Mouse (Mus musculus): ENCODE data around the gene Cep295nl. TPM values are rescaled to one million over a fixed set of nuclear protein-coding genes. Genes with fewer than 3 reads are reported as not detected.

The Cep295nl gene
- polyA plus RNA-seq, 1 experiment from 2014 or later = 0.27 TPM

Other genes starting within 250 kb of the Cep295nl start
- 0.23 and 0.34 TPM in 2 replicates for gene Dnah17, start 211.9 kb downstream of the Cep295nl start, polyA plus RNA-seq (2015; fragmentation: Nextera tagmentation; extraction: Ambion mirVana)
- 28.5 and 30.2 TPM in 2 replicates for gene Cyth1, start 93.9 kb downstream of the Cep295nl start, polyA plus RNA-seq (2015; fragmentation: Nextera tagmentation; extraction: Ambion mirVana)
- gene Usp36, start 52.3 kb downstream of the Cep295nl start, polyA plus RNA-seq (2015; fragmentation: Nextera tagmentation; extraction: Ambion mirVana) = 20.1 and 23.1 TPM in 2 replicates
- gene Timp2, start 13.2 kb upstream of the Cep295nl start, polyA plus RNA-seq (2015; fragmentation: Nextera tagmentation; extraction: Ambion mirVana) = 83.4 and 83.6 TPM in 2 replicates
- 5.1 and 6.7 TPM in 2 replicates for gene Lgals3bp, start 59.6 kb upstream of the Cep295nl start, polyA plus RNA-seq (2015; fragmentation: Nextera tagmentation; extraction: Ambion mirVana)
- 30.6 and 35.1 TPM in 2 replicates for gene Cant1, start 76.6 kb upstream of the Cep295nl start, polyA plus RNA-seq (2015; fragmentation: Nextera tagmentation; extraction: Ambion mirVana)
- gene C1qtnf1, start 85.7 kb upstream of the Cep295nl start, polyA plus RNA-seq (2015; fragmentation: Nextera tagmentation; extraction: Ambion mirVana) = 4.2 and 4.3 TPM in 2 replicates
- gene Engase, start 134.3 kb upstream of the Cep295nl start, polyA plus RNA-seq (2015; fragmentation: Nextera tagmentation; extraction: Ambion mirVana) = 6.6 and 8.2 TPM in 2 replicates

Data from midbrain, embryonic 15.5 days (tissue).